Comparison of ENCODE assay signal across 14 mouse cellular contexts in genomic region chr10:37220434-37220833, GRCm38 (mm10).
A peak's percentile ranks its signal among the peaks of the same experiment; 100 is the strongest.
DNase-seq lines count a peak whose midpoint lies in the region; ATAC-seq and TF ChIP-seq lines count a peak whose summit lies in the region.
"Had no signal": no experiment of that assay in that cellular context is flagged by ENCODE, and none has a peak within 500 bp of the region (broad histone marks: within the 10 kb centered on the region; RNA-seq: fewer than 3 reads in every experiment).

No protein-coding gene starts in this region.

- peak overlapping the region; percentile 36; the same call in 1 of the 2 replicates for H3K27ac ChIP-seq in kidney, postnatal 0 days
- H3K27ac ChIP-seq in intestine, embryonic 16.5 days (ENCODE audit: low read length) = no peak overlapping the region
- H3K27ac ChIP-seq in stomach, embryonic 14.5 days (ENCODE audit: low read length) = no peak overlapping the region
- H3K27ac ChIP-seq: embryonic facial prominence, embryonic 12.5 days; forebrain, embryonic 15.5 days had no signal

- no peaks in the 10 kb centered on the region for H3K4me1 ChIP-seq in kidney, postnatal 0 days (replicated peaks; ENCODE audit: insufficient read depth, low read length)
- peaks cover 10% of the 10 kb centered on the region for H3K4me1 ChIP-seq in intestine, embryonic 16.5 days (ENCODE audit: control insufficient read depth, insufficient read depth, low read length)
- H3K4me1 ChIP-seq in stomach, embryonic 14.5 days (ENCODE audit: control insufficient read depth, insufficient read depth, low read length) = peaks cover 7% of the 10 kb centered on the region; the same call in 1 of the 2 replicates
- H3K4me1 ChIP-seq: forebrain, embryonic 15.5 days had no signal

- H3K9ac ChIP-seq in kidney, postnatal 0 days (ENCODE audit: low read depth, low read length) = no peak overlapping the region
- H3K9ac ChIP-seq in intestine, embryonic 16.5 days (ENCODE audit: low read depth, low read length) = no peak overlapping the region
- H3K9ac ChIP-seq in stomach, embryonic 14.5 days (replicated peaks; ENCODE audit: low read depth, low read length) = no peak overlapping the region
- H3K9ac ChIP-seq: embryonic facial prominence, embryonic 12.5 days; forebrain, embryonic 15.5 days had no signal

- H3K4me2 ChIP-seq in kidney, postnatal 0 days (ENCODE audit: low read length) = no peak overlapping the region
- no peak overlapping the region for H3K4me2 ChIP-seq in intestine, embryonic 16.5 days (ENCODE audit: low read depth, low read length)
- no peak overlapping the region for H3K4me2 ChIP-seq in stomach, embryonic 14.5 days (replicated peaks; ENCODE audit: low read depth, low read length)
- H3K4me2 ChIP-seq: embryonic facial prominence, embryonic 12.5 days; forebrain, embryonic 15.5 days had no signal

- 54% methylated on average over 3 of the region's 3 CpGs for WGBS in kidney, postnatal 0 days
- 33% methylated on average over 3 of the region's 3 CpGs for WGBS in intestine, embryonic 16.5 days
- 33% methylated on average over 3 of the region's 3 CpGs for WGBS in stomach, embryonic 14.5 days

- ATAC-seq in kidney, postnatal 0 days (replicated peaks; ENCODE audit: low FRiP score, low read depth) = no peak
- ATAC-seq in intestine, embryonic 16.5 days = peak; percentile 35; the same call in 1 of the 2 replicates
- peak; percentile 48; the same call in 1 of the 2 replicates for ATAC-seq in stomach, embryonic 14.5 days (ENCODE audit: insufficient number of reproducible peaks, insufficient read depth, low FRiP score, low read depth)
- ATAC-seq: forebrain, embryonic 15.5 days had no signal

- H3K27me3 ChIP-seq in kidney, postnatal 0 days (ENCODE audit: insufficient read depth, low read length) = no peaks in the 10 kb centered on the region
- no peaks in the 10 kb centered on the region for H3K27me3 ChIP-seq in intestine, embryonic 16.5 days (replicated peaks; ENCODE audit: control insufficient read depth, insufficient read depth, low read length)
- H3K27me3 ChIP-seq in stomach, embryonic 14.5 days (ENCODE audit: control insufficient read depth, insufficient read depth, low read length) = no peaks in the 10 kb centered on the region
- H3K27me3 ChIP-seq: embryonic facial prominence, embryonic 12.5 days; forebrain, embryonic 15.5 days had no signal

- peak; percentile 15 for DNase-seq in gastrocnemius, postnatal 14 days
- no peak for DNase-seq in gastrocnemius, postnatal 4 days (ENCODE audit: low spot score in 2 of 2)
- no peak for DNase-seq in kidney, postnatal 0 days (ENCODE audit: low spot score)
- no peak for DNase-seq in kidney, adult 8-10 months
- no peak for DNase-seq in adipocyte (ENCODE audit: low spot score)
- no peak for DNase-seq in ovary, postnatal 36 days (ENCODE audit: low spot score)
- DNase-seq: B cell, adult 2 months; cerebellum, adult 9-11 months; layer of hippocampus, postnatal 36 days had no signal

- TF ChIP-seq CTCF in kidney, postnatal 0 days (IDR thresholded peaks at IDR 0.05; ENCODE audit: low read depth) = no peak

- intact Hi-C loops in gastrocnemius, postnatal 14 days (cut with DNase I; ENCODE audit: low total_unique reads) = no loop called here

- no peaks in the 10 kb centered on the region for H3K36me3 ChIP-seq in kidney, postnatal 0 days (ENCODE audit: insufficient read depth, low read length)
- H3K36me3 ChIP-seq in intestine, embryonic 16.5 days (ENCODE audit: control insufficient read depth, insufficient read depth, low read length) = no peaks in the 10 kb centered on the region
- H3K36me3 ChIP-seq in stomach, embryonic 14.5 days (ENCODE audit: control insufficient read depth, insufficient read depth, low read length) = no peaks in the 10 kb centered on the region
- H3K36me3 ChIP-seq: embryonic facial prominence, embryonic 12.5 days; forebrain, embryonic 15.5 days; G1E had no signal

- no peaks in the 10 kb centered on the region for H3K9me3 ChIP-seq in kidney, postnatal 0 days (replicated peaks; ENCODE audit: low read length)
- H3K9me3 ChIP-seq in intestine, embryonic 16.5 days (ENCODE audit: control insufficient read depth, low read length) = no peaks in the 10 kb centered on the region
- H3K9me3 ChIP-seq in stomach, embryonic 14.5 days (ENCODE audit: control insufficient read depth, low read depth, low read length) = no peaks in the 10 kb centered on the region
- H3K9me3 ChIP-seq: embryonic facial prominence, embryonic 12.5 days; forebrain, embryonic 15.5 days; G1E had no signal

- no peak overlapping the region for H3K4me3 ChIP-seq in kidney, postnatal 0 days (replicated peaks; ENCODE audit: low read depth, low read length)
- H3K4me3 ChIP-seq in intestine, embryonic 16.5 days (ENCODE audit: low read length) = no peak overlapping the region
- H3K4me3 ChIP-seq in stomach, embryonic 14.5 days (ENCODE audit: low read depth, low read length) = no peak overlapping the region
- H3K4me3 ChIP-seq: embryonic facial prominence, embryonic 12.5 days; forebrain, embryonic 15.5 days had no signal
